Mouse (Mus musculus): ENCODE results near the gene Gm17651.

Gm17651 gene

DNA sequence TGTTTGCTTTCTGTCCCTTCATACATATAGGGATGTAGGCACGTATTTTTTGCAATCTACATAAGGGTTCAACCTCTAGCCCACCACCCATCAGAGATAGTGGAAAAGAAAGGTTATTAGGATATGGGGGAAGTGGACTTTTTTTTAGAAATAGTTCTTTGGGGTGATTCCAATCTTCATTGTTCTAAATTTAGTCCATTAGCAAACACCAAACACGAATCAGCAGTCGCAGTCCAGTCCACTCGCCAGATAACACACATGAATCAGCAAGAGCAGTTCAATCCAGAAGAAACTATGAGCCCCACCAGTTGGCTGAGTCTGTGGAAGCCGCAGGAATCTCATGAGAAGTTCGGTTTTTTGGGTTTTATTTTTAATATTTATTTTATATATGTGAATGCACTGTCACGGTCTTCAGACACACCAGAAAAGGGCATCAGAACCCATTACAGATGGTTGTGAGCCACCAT is at the start of gene Gm17651:
Gene Gm17651, minus strand, starts transcription at position 51 of the 467 bp plus-strand sequence.
- DNase-seq (ENCODE audit: extremely low read depth, low read depth, low spot score) = no peak

GRCm38 (mm10) chr3:97719116-97719515 is 44.6 kb upstream of the Gm17651 start:
- no peak for DNase-seq (ENCODE audit: extremely low read depth, low read depth, low spot score)

GRCm38 (mm10) chr3:97715922-97716321 is 41.4 kb upstream of the Gm17651 start:
- DNase-seq (ENCODE audit: extremely low read depth, low read depth, low spot score) = no peak

DNA sequence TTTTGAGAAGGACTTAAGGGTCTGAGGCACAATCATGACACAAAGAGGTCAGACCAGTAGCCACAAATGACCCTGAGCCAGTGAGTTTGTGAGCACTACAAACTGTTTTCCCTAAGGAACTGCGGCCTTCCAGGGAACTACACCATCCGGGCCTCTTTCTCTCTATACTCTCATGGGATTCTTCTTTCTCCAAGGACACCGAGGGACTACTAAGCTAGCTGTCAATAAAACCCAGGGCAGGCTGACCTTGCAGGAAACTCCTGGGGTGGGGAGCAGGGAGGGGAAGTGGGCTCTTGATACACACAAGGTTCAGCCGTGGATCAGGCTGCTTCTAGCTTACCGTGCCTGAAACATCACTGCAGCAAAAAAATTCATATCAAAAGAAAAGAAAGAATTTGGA is 36.4 kb upstream of the Gm17651 start:
- no peak for DNase-seq (ENCODE audit: extremely low read depth, low read depth, low spot score)

GRCm38 (mm10) chr3:97710134-97710533 is 35.6 kb upstream of the Gm17651 start:
- no peak for DNase-seq (ENCODE audit: extremely low read depth, low read depth, low spot score)

DNA sequence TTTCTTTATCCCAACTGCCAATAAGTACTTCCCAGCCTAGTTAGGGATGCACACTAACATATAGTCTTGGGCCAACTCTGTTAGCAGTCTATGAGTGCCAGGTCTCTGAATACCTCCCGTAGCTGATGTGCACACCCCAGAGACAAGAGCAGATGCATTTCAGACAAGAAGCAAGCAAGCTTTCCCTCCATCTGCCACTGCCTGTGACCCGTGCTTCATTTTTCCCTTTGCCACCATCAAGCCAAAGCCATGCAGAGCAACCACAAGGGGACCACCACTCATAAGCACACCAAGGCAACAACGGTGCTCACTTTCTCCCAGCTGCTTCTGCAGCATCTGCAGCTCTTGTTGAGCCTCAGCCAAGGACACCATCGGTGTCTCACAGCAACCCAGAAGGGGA is 32.1 kb upstream of the Gm17651 start:
- no peak for DNase-seq (ENCODE audit: extremely low read depth, low read depth, low spot score)

GRCm38 (mm10) chr3:97705508-97705907 is 31.0 kb upstream of the Gm17651 start:
- DNase-seq (ENCODE audit: extremely low read depth, low read depth, low spot score) = no peak

DNA sequence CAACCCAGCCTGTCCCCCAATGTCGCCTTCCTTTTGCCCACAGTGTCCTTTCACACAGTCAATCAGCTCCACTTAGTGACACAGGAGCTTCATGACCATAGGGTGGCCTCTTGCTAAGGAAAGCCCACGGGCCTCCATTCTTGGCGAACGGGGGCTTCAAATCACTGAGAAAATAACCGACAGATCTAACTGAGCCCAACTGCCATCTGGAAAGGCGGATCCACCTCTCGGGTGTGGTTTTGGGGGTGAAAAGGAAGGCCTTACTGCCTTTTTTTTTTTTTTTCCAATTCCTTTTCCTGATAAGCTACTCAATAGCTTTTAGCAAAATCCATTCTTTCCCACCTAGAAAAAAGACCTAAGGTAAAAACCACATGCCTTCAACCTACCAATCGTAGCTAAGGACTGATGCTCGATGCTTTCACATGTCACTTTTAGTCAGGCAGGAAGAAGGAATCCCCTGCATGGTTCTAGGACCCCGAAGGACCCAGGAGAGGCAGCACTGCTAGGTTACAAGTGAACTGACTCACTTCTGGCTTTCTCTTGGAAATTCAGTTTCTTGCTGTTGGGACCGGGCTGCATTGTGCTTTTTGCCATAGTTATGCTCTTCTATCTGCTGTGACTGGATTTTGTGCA is 28.1 kb upstream of the Gm17651 start:
- DNase-seq (ENCODE audit: extremely low read depth, low read depth, low spot score) = no peak

DNA sequence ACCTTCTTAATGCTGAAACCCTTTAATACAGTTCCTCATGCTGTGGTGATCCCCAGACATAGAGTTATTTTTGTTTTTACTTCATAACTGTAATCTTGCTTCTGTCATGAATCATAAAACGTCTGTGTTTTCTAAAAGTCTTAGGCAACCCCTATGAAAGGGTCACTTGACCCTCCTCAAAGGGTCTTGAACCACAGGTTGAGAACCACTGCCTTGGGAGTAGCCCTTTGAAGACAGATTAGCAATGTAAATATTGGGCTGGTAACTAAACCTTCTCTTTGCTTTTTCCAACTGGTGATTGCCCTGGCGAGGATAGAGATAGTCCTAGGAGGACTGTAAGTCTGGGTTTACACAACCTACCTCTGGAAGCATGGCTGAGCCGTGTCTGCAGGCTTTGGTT is 26.7 kb upstream of the Gm17651 start:
- no peak for DNase-seq (ENCODE audit: extremely low read depth, low read depth, low spot score)

DNA sequence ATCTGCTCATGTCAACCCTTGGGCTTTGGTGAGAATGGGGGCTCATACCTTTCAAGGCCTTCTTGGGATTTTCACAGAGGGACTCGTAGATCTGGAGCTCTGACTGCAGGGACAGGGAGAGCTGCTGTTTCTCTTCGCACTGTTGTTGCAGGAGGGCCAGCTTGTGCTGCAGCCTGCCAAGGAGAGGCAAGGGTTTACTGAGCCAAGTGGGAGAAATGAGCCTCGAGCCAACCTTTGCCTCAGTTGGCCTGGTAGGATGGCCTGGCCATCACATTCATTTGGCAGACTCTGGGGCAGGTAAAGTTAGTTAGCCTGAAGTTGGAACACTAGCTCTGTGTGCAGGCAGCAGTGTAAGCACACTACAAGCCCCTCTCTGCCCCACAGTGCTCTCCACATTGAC is 24.6 kb upstream of the Gm17651 start:
- DNase-seq (ENCODE audit: extremely low read depth, low read depth, low spot score) = no peak

GRCm38 (mm10) chr3:97697291-97697690 is 22.8 kb upstream of the Gm17651 start:
- DNase-seq (ENCODE audit: extremely low read depth, low read depth, low spot score) = no peak

DNA sequence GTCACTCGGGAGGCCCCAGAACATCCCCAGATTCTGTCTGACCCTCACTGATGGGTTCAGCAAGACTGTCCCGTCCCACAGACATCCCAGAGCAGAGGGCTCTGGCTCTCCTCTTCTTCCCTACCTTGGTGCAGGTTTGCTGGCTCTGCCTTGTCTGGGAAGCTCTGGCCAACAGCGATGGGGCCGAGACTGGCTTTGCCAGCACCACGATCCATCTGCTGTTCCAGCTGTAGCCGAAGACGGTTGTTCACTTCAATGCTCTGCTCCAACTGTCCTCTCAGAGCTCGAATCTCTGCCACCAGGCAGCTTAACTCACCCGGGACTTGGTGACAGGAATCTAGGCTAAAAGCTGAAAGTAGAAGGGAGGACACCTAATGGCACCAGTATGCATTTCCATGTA is 22.4 kb upstream of the Gm17651 start:
- DNase-seq (ENCODE audit: extremely low read depth, low read depth, low spot score) = no peak

GRCm38 (mm10) chr3:97693806-97694205 is 19.3 kb upstream of the Gm17651 start:
- no peak for DNase-seq (ENCODE audit: extremely low read depth, low read depth, low spot score)

DNA sequence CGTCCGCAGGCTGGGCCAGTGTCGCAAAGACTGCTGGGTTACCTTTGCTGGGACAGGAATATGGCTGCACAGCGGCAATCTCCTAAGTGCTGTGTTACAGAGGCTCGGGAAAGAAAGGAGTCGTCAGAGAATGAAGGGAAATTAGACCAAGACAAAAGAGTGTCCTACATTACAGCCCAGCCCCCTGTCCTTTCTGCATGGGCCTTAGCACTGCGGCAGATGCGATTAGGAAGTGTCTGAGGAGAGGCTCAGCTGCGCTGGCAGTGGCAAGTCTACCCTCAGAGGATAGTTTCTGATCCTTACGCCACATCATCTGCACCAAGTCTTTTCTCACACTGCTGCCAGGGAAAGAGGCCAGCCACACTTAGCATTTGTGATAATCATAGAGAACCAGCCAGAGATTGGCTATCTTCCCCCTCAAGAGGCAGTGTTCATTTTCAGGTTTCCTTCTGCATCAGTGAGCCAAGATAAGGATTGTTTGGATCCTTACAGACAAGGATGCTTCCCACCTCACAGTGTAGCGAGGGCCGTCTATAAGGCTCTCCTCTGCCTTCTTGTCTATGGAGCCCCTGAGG is 17.0 kb upstream of the Gm17651 start:
- no peak for DNase-seq (ENCODE audit: extremely low read depth, low read depth, low spot score)

DNA sequence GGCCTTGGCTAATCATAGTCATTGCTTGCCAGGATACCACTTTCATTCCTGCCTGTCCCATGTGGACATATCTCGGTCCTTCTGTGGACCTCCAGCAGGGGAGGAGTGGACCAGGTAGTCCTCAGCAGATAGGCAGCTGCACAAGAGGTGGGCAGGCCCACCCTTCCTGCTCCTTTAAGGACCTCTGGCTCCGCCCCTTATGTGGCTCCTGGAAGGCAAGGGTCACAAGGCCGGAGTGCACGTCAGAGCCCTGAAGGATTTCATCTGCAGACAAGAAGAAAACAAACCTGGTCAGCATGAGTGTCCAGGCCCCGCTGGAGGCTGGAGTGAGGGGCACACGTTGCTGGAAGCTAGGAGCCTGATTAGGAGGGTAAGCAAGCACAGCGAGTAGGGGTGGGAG is 16.1 kb upstream of the Gm17651 start:
- DNase-seq (ENCODE audit: extremely low read depth, low read depth, low spot score) = no peak

DNA sequence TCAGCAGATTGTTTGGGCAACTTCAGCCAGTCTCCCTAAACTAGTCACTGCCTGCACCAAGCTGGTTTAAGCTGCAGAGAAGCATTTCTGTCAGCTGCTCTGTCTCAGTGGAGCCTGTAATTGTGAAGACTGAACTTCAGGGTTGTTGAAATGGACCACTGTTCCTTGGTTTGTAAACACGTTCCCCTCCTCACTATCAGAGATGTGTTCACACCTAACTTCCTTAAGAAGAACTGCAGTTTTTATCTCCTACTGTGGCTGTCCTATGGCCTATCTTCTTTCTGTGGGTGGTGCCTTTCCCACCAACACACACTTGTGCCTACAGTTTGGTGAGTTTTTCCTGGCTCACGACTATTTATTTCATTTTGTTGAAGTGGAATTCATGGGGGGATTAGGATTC is 14.8 kb upstream of the Gm17651 start:
- no peak for DNase-seq (ENCODE audit: extremely low read depth, low read depth, low spot score)

DNA sequence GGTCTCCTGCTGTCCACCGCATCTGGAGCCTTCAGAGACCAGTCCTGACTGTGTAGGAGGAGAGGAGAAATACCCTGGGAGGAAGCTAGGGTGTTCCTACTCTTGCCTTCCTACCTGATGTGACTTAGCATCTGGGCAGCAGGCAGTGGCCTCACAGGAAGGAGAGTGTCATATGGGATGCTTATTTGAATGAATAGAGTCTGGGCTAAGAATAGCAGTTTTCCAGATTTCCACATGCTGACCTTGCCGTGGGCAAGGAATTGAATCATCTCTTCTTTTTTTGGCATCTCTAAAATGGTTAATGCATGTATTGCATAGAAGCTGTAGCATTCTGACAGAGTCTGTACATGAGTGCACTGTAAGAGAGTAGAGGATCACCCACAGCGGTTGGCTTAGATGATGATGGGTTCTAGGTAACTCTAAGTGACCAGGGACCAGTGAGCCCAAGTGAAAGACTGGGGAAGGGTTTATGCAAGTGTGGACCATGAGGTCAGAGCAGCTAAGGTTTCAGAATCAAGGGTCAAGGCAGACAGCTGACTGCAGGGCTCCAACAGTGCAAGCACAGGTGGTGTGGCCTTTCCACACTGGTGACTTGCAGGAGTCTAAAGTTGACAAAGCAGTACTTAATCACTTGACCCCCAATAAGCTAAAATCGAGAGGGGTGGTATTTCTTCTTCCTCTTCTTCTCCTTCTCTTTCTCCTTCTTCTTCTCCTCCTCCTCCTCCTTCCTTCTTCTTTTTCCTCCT is 12.1 kb upstream of the Gm17651 start:
- no peak for DNase-seq (ENCODE audit: extremely low read depth, low read depth, low spot score)

DNA sequence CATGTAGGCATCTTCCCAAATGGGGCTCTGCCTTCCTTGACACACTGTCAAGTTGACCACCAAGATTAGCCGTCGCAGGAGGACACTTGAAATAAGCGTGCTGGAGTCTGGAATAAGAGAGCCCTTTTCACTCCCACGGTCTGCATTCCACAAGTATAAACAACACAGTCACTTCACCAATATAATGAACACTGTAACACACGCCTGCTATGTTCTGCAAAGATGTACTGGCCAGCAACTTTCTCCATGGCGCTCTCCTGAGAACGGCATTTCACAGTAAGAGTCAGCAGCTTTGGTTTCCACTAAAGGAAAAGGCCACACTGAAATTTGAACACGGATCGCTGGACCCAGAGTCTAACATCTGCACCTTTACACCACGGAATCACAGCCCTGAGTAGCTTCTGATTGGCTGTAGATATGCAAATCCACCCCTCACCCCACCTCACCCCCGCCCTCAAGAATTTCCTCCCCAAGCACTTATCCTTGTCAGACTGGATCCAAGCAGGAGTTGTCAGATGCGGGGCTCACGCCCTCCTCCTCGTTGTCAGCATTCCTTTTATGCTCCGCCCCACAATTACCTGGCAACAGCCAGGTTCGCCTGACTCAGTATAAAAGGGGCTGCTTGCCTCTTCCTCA is 9.2 kb upstream of the Gm17651 start:
- no peak for DNase-seq (ENCODE audit: extremely low read depth, low read depth, low spot score)

DNA sequence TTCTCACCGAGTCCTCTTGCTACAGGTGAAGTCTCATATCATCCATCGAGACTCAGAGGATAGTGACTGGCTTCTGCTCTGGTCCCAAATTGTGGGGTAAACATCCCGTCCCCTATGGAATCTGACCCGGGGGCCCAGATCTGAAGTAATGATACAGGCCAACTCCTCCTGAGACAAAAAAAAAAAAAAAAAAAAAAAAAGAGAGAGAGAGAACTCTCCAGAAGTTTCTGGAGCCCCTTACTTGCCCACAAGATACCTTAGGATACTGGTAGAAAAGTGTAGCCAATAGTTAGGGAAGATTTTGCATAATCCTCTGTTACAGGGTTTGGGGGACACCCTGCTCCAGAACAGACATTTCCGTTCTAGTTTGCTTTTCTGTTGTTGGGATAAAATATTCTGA is 8.1 kb upstream of the Gm17651 start:
- DNase-seq (ENCODE audit: extremely low read depth, low read depth, low spot score) = no peak

- DNase-seq (ENCODE audit: extremely low read depth, low read depth, low spot score) = no peak
Observed at GRCm38 (mm10) chr3:97682159-97682502, 7.6 kb upstream of the Gm17651 start.

- DNase-seq (ENCODE audit: extremely low read depth, low read depth, low spot score) = no peak
Observed at GRCm38 (mm10) chr3:97681321-97682158, 7.0 kb upstream of the Gm17651 start.
